Mouse (Mus musculus) small intestine, adult 2 months (tissue): Measurements from ENCODE around the gene E330017A01Rik.

ENCODE experiments used
- CTCF ChIP-seq: fragments of 200-500 bp; IDR thresholded peaks from 2 replicates; pipeline ENCODE4 v1.5.1; 2012; ENCODE audit warnings: low read depth, mild to moderate bottlenecking, control low read depth, inconsistent platforms, low read length, moderate library complexity, mixed read lengths; ENCODE audit not compliant: insufficient replicate concordance, insufficient read length; ENCODE audit errors: extremely low read depth
- POLR2A ChIP-seq: fragments of 200-500 bp; IDR thresholded peaks from 2 replicates; pipeline ENCODE4 v1.6.1; 2012; ENCODE audit warnings: low read depth, mild to moderate bottlenecking, control low read depth, inconsistent platforms, low read length, moderate library complexity

DNA sequence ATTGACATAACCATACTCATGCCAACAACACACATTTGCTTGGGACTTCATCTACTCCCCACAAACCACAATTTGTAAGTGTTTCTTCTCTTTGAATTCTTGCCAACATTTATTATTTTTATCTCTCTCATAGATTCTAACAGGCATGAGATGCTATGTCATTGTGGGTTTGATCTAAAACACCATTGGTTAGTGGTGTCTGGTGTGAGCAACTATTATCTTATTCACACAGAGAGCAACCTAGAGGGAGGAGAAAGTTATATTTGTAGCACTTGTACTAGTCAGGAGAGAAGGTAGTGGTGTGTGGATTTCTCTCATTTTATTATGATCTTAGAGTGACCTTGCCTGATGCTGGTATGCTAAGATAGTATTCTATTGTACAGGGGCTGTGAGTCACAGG is 33.9 kb downstream of the E330017A01Rik start:
- TF ChIP-seq CTCF: no peak
- no peak for TF ChIP-seq POLR2A
